Comparison of ENCODE assay signal across 13 mouse cellular contexts in the genomic region with DNA sequence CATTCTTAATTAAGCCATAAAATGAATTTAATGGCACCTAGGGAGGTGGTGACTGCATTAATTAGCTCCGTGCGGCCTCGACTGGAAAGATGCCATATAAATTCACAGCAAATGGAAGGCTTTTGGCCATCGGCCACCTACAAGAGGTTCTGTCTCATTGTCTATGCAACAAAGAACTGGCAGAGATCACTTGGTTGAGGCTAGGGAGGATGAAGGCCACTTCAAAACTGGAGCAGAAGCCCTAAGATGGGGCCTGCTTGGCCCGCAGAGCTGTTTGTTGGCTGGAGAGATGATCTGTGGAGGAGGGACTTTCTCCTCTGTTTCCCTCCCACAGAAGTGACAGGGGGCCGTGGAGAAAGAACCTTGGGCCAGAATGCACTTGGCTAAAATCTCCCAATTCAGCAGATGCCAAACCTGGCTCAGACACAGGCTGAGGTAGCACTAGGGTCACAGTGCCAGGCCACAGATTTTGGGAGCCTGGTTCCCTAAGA.
DNase-seq lines count a peak whose midpoint lies in the region; ATAC-seq lines count a peak whose summit lies in the region.
"Had no signal": no experiment of that assay in that cellular context is flagged by ENCODE, and none has a peak within 500 bp of the region (broad histone marks: within the 10 kb centered on the region; RNA-seq: fewer than 3 reads in every experiment).

No protein-coding gene starts in this region.

- 28% methylated on average over 6 of the region's 6 CpGs for WGBS in forebrain, embryonic 14.5 days
- 86% methylated on average over 6 of the region's 6 CpGs for WGBS in forebrain, embryonic 10.5 days
- WGBS in intestine, embryonic 16.5 days = 77% methylated on average over 6 of the region's 6 CpGs

- H3K27ac ChIP-seq in forebrain, embryonic 14.5 days (ENCODE audit: low read depth, low read length) = 0 out of 2 replicates have a peak overlapping the region, but pooled peaks have one; percentile 9
- no peak overlapping the region for H3K27ac ChIP-seq in forebrain, embryonic 10.5 days
- no peak overlapping the region for H3K27ac ChIP-seq in intestine, embryonic 16.5 days (ENCODE audit: low read length)
- H3K27ac ChIP-seq: liver, embryonic 12.5 days; midbrain, embryonic 12.5 days had no signal

- H3K4me1 ChIP-seq in forebrain, embryonic 14.5 days (ENCODE audit: control insufficient read depth, insufficient read depth, low read length) = 0 out of 2 replicates have a peak, but pooled peaks cover 4% of the 10 kb centered on the region
- no peaks in the 10 kb centered on the region for H3K4me1 ChIP-seq in forebrain, embryonic 10.5 days
- H3K4me1 ChIP-seq in intestine, embryonic 16.5 days (ENCODE audit: control insufficient read depth, insufficient read depth, low read length) = no peaks in the 10 kb centered on the region
- H3K4me1 ChIP-seq: liver, embryonic 12.5 days; midbrain, embryonic 12.5 days had no signal

- H3K4me3 ChIP-seq in forebrain, embryonic 14.5 days (ENCODE audit: low read depth, low read length) = no peak overlapping the region
- no peak overlapping the region for H3K4me3 ChIP-seq in forebrain, embryonic 10.5 days
- no peak overlapping the region for H3K4me3 ChIP-seq in intestine, embryonic 16.5 days (ENCODE audit: low read length)
- H3K4me3 ChIP-seq: liver, embryonic 12.5 days; midbrain, embryonic 12.5 days had no signal

- no peaks in the 10 kb centered on the region for H3K36me3 ChIP-seq in forebrain, embryonic 14.5 days (ENCODE audit: control insufficient read depth, insufficient read depth, low read length)
- no peaks in the 10 kb centered on the region for H3K36me3 ChIP-seq in forebrain, embryonic 10.5 days (replicated peaks)
- H3K36me3 ChIP-seq in intestine, embryonic 16.5 days (ENCODE audit: control insufficient read depth, insufficient read depth, low read length) = no peaks in the 10 kb centered on the region
- H3K36me3 ChIP-seq: liver, embryonic 12.5 days; midbrain, embryonic 12.5 days had no signal

- no peak overlapping the region for H3K4me2 ChIP-seq in forebrain, embryonic 14.5 days (ENCODE audit: low read length)
- no peak overlapping the region for H3K4me2 ChIP-seq in intestine, embryonic 16.5 days (ENCODE audit: low read depth, low read length)
- H3K4me2 ChIP-seq: liver, embryonic 12.5 days; midbrain, embryonic 12.5 days had no signal

- H3K9ac ChIP-seq in forebrain, embryonic 14.5 days (ENCODE audit: low read length) = no peak overlapping the region
- no peak overlapping the region for H3K9ac ChIP-seq in intestine, embryonic 16.5 days (ENCODE audit: low read depth, low read length)
- H3K9ac ChIP-seq: liver, embryonic 12.5 days; midbrain, embryonic 12.5 days had no signal

- no peaks in the 10 kb centered on the region for H3K27me3 ChIP-seq in forebrain, embryonic 14.5 days (replicated peaks; ENCODE audit: control insufficient read depth, insufficient read depth, low read length)
- no peaks in the 10 kb centered on the region for H3K27me3 ChIP-seq in forebrain, embryonic 10.5 days (ENCODE audit: poor library complexity, severe bottlenecking)
- H3K27me3 ChIP-seq in intestine, embryonic 16.5 days (replicated peaks; ENCODE audit: control insufficient read depth, insufficient read depth, low read length) = no peaks in the 10 kb centered on the region
- H3K27me3 ChIP-seq: liver, embryonic 12.5 days; midbrain, embryonic 12.5 days had no signal

- H3K9me3 ChIP-seq in forebrain, embryonic 14.5 days (replicated peaks; ENCODE audit: control insufficient read depth, low read length) = no peaks in the 10 kb centered on the region
- H3K9me3 ChIP-seq in forebrain, embryonic 10.5 days = no peaks in the 10 kb centered on the region
- H3K9me3 ChIP-seq in intestine, embryonic 16.5 days (ENCODE audit: control insufficient read depth, low read length) = no peaks in the 10 kb centered on the region
- H3K9me3 ChIP-seq: liver, embryonic 12.5 days; midbrain, embryonic 12.5 days had no signal

- peak; percentile 80 for DNase-seq in forebrain, embryonic 14.5 days (ENCODE audit: low spot score)
- no peak for DNase-seq in forebrain, embryonic 10.5 days (ENCODE audit: extremely low spot score, low spot score)
- peak; percentile 34 for DNase-seq in kidney, adult 9 months
- no peak for DNase-seq in kidney, postnatal 10 days
- peak; percentile 42 to 52 for DNase-seq in cerebellum, postnatal 36 days
- DNase-seq in right cerebral cortex, adult 18-20 months = no peak
- DNase-seq: adrenal gland, adult 8-10 months; heart, adult 18-20 months had no signal

- ATAC-seq in forebrain, embryonic 14.5 days = peak; percentile 71
- peak; percentile 76 for ATAC-seq in cerebellum, adult (ENCODE audit: insufficient number of reproducible peaks, low FRiP score, low TSS enrichment)
- no peak for ATAC-seq in intestine, embryonic 16.5 days
- ATAC-seq: liver, embryonic 12.5 days; lung, postnatal 0 days had no signal

Comparison
In these comparisons a context has a peak if more than half of its experiments do, and no peak if none do; other contexts are left out.
1. DNase-seq: peak in forebrain, embryonic 14.5 days (single experiment), kidney, adult 9 months (single experiment) and cerebellum, postnatal 36 days (2 of 2); none in forebrain, embryonic 10.5 days (single experiment), kidney, postnatal 10 days (single experiment) and right cerebral cortex, adult 18-20 months (single experiment).